ENCODE assay signal across 7 mouse cellular contexts in genomic region chr3:108770725-108771368, GRCm38 (mm10). TPM values are rescaled to one million over a fixed set of nuclear protein-coding genes. Genes with fewer than 3 reads are reported as not detected.
DNase-seq lines count a peak whose midpoint lies in the region; ATAC-seq lines count a peak whose summit lies in the region.

No protein-coding gene starts in this region.

- ATAC-seq in activated CD4-positive, CD25-positive, alpha-beta regulatory T cell, adult 4 months, result peak; percentile 75

- DNase-seq in embryo, embryonic 10.5 days (ENCODE audit: low spot score), result peak; percentile 93
- peak; percentile 54 for DNase-seq in gastrocnemius, postnatal 10 days
- DNase-seq in hindlimb bud, embryonic 11.5 days (ENCODE audit: extremely low spot score, low read depth, low spot score), result peak; percentile 70
- peak; percentile 62 to 66 for DNase-seq in left cerebral cortex, adult 18-20 months (ENCODE audit: low spot score in 2 of 2)
- peak; percentile 91 for DNase-seq in lung, postnatal 36 days
- DNase-seq in retina, postnatal 7 days (ENCODE audit: low read depth, low spot score), result peak; percentile 50

RNA-seq across cellular contexts. Expression of gene Aknad1, which starts 31.4 kb away (rescaled TPM):
- polyA plus RNA-seq in activated CD4-positive, CD25-positive, alpha-beta regulatory T cell, adult 4 months (2017; shearing (Covaris generic)), result not detected
- total RNA-seq in gastrocnemius, postnatal 10 days (2021), result under 1 TPM; 0.27 to 0.31 TPM
- total RNA-seq in left cerebral cortex, adult 18-20 months (2021), result under 1 TPM in 1 of 2 experiments, not detected in 1; 0.12 TPM

RNA-seq across cellular contexts. Expression of gene Gpsm2, which starts 48.7 kb away (rescaled TPM):
- polyA plus RNA-seq in activated CD4-positive, CD25-positive, alpha-beta regulatory T cell, adult 4 months (2017; shearing (Covaris generic)), result 1 to 10 TPM; 4.3 to 5.5 TPM
- 10 to 100 TPM; 14.2 to 15.3 TPM for total RNA-seq in gastrocnemius, postnatal 10 days (2021)
- total RNA-seq in left cerebral cortex, adult 18-20 months (2021), result 10 to 100 TPM; 14.7 to 18.8 TPM

Comparison
In these comparisons a context has a peak if more than half of its experiments do, and no peak if none do; other contexts are left out.
1. Peak in every context shown above with its lines: DNase-seq and ATAC-seq.